Mouse (Mus musculus) brain, embryonic 14.5 days (tissue): Measurements from ENCODE around the gene Dnttip2. TPM values are rescaled to one million over a fixed set of nuclear protein-coding genes. Genes with fewer than 3 reads are reported as not detected.
"Not testable (repeated sequence)": the region's sequence is repeated elsewhere in the genome, so short reads cannot be mapped to it uniquely, and the experiment has no call there.

Source experiments
- DNase-seq: peaks from one replicate; pipeline ENCODE4 v3.0.0-alpha.2; 2011; ENCODE audit warnings: low read depth
- CTCF ChIP-seq: fragments of 200-500 bp; IDR thresholded peaks from 2 replicates; pipeline ENCODE4 v1.5.1; 2012; ENCODE audit warnings: inconsistent platforms, mild to moderate bottlenecking, moderate library complexity, borderline replicate concordance; ENCODE audit not compliant: insufficient read depth, insufficient read length; ENCODE audit errors: extremely low read depth
- POLR2A ChIP-seq: fragments of 200-500 bp; IDR thresholded peaks from 2 replicates; pipeline ENCODE4 v1.6.1; 2012; ENCODE audit warnings: mild to moderate bottlenecking, inconsistent platforms, borderline replicate concordance; ENCODE audit not compliant: poor library complexity, insufficient read depth, insufficient read length, severe bottlenecking; ENCODE audit errors: extremely low read depth
- polyA plus RNA-seq: library from polyadenylated mRNA; depleted of rRNA; stranded (reverse); fragments of >200 nt; gene quantifications from 2 replicates; pipeline ENCODE4 v1.2.3, GENCODE M21; 2012; rRNA removed

Dnttip2 gene
- polyA plus RNA-seq: 24.2 and 27.7 TPM in 2 replicates

DNA sequence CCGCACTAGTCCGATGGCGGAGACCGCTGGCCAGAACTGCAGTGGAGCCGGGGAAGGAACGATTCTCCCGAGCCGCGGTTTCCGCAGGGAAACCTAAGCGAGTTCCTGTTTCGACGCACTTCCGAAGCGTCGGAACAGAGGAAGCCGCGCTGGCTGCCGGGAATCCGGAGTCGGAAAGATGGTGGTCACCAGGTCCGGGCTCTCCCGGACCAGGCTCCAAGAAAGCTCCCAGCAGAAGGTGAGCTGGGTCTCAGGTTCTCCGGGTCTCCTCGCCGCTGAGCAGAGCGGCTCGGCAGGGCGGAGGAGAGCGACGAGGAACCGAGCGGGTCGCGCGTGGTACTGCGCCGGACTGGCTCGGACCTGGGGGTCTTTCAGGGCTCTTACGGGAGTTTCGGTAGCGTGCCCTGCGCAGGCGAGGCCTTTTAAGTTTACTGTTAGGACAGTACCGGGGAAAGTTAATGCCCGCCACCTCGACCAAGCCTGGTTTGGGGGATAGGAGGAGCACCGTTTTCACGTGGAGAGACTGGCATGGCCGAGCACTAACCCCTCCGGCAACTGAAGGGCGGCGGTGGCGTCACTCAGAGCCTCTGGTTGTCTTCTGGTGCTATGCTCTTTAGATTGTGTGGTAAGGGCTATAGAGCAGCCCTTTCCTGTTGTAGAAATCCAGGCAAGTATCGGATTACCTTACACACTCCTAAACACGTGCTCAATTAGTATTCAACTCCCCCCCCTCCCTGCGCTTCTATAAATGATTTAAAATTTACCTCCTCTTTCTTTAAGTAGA is at the start of gene Dnttip2:
TSS of gene Dnttip2 (plus strand) at position 148 of the 784 bp plus-strand sequence.
- peak; percentile 35; the same call in 1 of the 2 replicates for TF ChIP-seq POLR2A
- no peak for TF ChIP-seq CTCF
- peak; percentile 99 for DNase-seq

DNA sequence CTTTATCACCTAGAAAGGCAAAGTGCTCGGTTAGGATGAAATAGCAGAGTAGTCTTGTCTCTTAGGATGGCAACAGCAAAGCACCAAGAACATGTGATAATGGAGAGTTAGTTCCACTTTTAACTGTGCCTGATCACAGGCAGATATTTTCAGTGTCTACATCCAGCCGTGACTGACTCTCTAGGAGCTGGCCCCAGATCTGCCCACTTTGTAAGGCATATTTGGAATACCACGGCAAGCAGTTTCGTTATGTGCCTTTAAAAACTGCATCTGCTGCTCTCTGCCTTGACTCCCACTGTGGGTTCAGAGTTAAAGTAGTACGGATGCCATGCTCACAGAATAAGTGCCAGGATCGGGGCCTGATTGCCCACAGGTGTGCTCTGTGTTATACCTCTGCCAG is 47.2 kb upstream of the Dnttip2 start:
- not testable (repeated sequence) for DNase-seq

DNA sequence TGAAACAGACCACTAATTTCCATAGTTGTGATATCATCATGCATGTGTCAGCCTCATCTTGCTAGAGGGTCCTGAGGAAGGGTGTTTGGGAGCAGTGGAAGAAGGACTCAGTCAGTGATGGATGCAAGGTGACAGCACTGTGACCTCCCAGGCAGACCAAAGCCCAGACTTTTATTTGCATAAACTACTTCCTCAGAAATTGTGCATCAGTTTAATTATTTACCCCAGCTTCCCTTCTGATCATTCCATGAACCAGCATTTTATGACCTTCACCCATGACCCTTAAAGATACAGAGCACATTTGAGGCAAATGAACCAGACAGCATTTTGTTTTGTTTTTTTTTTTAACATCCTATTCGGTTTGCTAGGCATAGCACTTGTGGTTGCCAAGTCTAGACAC is 38.4 kb upstream of the Dnttip2 start:
- TF ChIP-seq POLR2A (no peak), CTCF (no peak)

DNA sequence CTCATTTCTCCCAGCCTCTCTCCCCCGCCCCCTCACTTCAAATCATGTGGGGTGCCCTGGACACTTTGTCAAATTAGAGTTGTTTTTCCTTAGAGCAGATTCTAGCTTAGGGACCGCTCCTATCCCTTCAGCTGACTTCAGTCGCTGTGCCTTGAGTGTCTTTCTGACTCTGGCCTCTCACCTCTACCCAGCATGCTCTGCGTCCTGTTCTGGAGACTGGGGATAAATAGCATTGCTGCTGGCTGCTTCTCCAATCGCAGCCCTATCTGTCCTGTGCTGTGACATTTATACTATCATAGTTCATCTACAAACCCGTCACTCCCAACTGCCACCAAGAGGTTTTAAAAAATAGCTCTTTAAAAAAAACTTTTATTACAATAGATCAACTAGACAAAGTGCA is 31.3 kb upstream of the Dnttip2 start:
- DNase-seq: no peak
- TF ChIP-seq CTCF (no peak), POLR2A (no peak)

More for the DNA sequence above, 38.4 kb upstream of the Dnttip2 start:
- DNase-seq: no peak

DNA sequence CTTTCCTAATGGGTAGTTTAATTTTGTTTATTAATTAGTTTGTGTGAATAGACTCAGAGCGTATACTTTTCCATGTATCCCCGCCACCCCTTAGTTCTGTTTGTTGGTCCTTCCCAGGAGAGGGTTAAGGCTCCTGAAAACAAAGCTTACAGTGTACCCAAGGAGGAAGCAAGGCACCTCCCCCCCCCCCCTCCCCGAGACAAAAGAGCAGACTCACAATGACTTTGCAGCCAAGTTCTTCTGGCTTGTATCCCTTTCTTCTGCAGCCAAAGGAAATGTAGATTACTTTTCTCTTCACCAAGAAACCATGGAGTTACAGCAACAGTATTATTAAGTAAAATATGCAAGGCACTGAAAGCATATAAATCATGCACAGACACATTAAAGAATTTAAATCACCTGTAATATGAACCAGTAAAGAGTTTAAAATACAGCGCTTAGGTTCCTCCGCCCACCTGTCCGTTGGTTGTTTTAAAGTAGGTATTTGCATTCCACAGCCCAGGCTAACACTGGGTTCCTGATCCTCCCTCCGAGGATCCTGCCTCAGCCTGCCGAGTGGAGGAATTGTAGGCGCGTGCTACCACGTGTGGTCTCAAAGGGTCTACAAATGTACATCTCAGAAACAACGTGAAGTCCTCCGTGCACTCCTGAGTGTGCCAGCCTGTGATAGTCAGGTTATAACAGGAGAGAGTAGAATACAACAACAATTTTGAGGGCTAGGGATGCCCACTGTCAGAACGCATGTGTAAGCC is 30.6 kb upstream of the Dnttip2 start:
- DNase-seq: peak; percentile 43
- TF ChIP-seq CTCF (no peak), POLR2A (no peak)

DNA sequence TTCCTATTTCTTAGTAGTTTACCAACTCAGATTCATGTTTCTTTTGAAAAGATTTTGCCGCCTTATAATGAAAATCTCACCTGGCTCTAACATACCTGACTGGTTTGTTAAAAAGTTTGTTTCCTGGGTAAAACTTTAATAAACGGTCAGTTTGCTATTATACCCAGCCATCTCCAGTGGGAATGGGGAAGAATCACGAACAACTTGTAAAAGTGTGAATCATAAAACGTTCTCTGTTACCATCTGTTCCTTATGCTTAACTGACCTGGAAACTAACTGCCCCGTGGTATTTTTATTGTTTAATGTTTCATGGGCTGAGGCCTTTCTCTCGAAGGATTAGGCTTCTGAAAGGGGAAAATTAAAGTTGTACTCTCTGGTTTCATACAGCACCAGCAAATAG is 29.4 kb upstream of the Dnttip2 start:
- no peak for DNase-seq
- TF ChIP-seq CTCF: no peak
- no peak for TF ChIP-seq POLR2A

DNA sequence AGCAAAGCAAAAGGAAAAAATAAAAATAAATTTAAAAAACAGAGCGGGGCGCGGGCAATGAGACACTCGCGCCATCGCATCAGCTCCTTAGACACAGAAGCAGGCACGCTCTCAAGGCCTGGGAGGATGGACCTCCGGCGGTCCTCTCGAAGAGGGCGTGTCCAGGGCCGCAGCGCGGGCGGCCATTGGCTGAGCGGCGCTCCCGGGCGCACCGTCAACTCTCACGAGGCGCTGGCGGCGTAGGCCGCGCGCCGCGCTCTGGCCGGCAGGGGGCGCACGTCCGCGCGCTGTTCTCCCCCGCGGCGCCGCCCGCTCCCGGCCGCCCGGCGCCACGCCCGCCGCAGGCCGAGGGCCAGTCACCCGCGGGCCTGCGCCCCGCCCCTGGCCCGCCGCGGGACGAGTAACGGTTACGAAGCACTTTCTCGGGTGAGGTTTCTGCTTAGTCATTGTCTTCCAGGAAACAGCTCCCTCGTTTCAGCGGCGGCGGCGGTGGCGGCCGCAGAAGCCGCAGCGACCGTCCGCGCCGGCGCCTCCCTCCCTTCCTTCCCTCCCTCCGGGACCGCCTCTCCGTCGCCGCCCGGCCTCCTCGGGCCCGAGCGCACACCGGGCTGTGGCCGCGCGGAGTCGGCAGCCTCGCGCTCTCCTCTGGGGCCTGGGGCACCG is 28.8 kb upstream of the Dnttip2 start, which contains the start of gene Gclm:
TSS of gene Gclm (plus strand) at position 343 of the 663 bp plus-strand sequence.
- TF ChIP-seq CTCF (peak; percentile 72), POLR2A (peak; percentile 41; the same call in 1 of the 2 replicates)
- DNase-seq: peak; percentile 97

DNA sequence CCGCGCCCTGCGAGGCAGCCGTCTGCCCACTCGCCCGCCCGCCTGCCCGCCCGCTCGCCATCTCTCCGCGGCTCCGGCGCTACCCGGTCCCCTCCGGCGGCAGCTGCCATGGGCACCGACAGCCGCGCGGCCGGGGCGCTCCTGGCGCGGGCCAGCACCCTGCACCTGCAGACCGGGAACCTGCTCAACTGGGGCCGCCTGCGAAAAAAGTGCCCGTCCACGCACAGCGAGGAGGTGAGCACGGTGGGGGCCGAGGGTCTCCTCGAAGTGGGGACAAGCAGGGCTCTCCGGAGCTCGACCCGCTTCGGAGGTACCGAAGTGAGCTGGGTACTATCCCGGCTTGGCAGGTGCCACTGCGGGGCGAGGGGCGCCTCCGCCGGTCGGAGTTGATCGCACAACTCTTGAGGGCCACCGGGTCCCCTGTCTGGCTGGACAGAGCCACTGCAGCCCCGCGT is 28.3 kb upstream of the Dnttip2 start:
- TF ChIP-seq CTCF: no peak; the same call in 1 of the 2 replicates
- no peak; the same call in 1 of the 2 replicates for TF ChIP-seq POLR2A
- peak; percentile 74 for DNase-seq

DNA sequence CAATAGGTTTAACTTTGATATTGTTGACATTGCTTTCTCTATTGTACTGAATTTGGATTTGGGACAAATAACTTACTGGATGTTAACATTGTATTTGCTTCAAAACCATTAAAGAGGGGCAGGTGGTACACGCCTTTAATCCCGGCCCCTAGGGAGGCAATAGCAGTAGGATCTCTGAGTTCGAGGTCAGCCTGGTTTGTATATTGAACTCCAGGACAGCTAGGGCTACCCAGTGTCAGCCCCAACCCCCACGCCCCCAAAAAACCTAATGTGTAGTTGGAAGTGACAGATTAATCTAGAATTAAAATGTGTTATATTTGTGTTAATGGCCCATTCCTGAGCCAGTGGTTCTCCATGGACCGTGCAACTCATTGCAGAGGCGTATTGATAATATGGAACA is 27.8 kb upstream of the Dnttip2 start:
- no peak for DNase-seq

DNA sequence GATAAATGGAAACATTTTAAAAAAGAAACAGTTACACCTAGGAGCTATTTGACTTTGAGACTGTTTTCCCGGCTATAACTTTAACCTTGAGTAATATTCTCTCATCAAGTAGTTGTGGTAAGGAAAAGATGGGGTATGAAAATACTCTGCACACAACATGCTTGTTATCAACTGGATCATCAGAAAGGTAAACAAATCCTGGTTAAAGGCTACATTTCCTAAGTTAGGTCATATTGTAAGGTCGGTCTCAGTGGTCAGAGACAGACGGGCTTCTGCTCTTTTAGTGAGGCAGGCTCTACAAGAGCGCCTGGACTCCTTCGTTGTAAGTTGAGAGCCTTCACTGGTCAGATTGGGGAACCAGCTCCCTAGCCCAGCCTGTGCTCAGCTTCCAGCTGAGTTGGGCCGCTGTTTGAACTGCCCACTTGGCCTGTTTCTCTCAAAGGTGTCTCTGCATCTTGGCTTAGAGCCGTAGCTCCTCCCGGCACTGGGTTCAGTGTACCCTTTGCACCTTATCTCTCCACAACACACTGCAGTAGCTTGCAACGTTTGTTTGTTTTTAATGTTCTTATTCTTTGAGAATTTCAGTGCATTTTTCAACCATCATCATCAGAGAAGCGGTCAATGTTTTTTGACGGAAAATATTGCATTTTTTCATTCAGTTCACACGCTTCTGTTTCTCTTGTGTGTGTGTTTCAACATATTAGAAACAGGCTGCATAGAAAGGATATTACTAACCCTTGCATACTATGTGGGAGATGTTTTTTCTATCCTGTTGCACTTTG is 27.0 kb upstream of the Dnttip2 start:
- TF ChIP-seq CTCF (no peak), POLR2A (no peak)
- DNase-seq: no peak

More for the DNA sequence above, 27.8 kb upstream of the Dnttip2 start:
- TF ChIP-seq CTCF (no peak), POLR2A (no peak)
